Mouse (Mus musculus) embryonic fibroblast, embryonic 13.5 days (primary cell): ENCODE measurements around the gene Acvr1b.

ENCODE experiments used
- CTCF ChIP-seq: IDR thresholded peaks from 2 replicates; pipeline ENCODE4 v1.5.1; 2011; ENCODE audit warnings: mild to moderate bottlenecking, control low read depth, low read length, moderate library complexity, borderline replicate concordance; ENCODE audit not compliant: insufficient read depth
- POLR2A ChIP-seq: IDR thresholded peaks from 2 replicates; pipeline ENCODE4 v1.6.1; 2011; ENCODE audit warnings: low read depth, mild to moderate bottlenecking, control low read depth, low read length, moderate library complexity

DNA sequence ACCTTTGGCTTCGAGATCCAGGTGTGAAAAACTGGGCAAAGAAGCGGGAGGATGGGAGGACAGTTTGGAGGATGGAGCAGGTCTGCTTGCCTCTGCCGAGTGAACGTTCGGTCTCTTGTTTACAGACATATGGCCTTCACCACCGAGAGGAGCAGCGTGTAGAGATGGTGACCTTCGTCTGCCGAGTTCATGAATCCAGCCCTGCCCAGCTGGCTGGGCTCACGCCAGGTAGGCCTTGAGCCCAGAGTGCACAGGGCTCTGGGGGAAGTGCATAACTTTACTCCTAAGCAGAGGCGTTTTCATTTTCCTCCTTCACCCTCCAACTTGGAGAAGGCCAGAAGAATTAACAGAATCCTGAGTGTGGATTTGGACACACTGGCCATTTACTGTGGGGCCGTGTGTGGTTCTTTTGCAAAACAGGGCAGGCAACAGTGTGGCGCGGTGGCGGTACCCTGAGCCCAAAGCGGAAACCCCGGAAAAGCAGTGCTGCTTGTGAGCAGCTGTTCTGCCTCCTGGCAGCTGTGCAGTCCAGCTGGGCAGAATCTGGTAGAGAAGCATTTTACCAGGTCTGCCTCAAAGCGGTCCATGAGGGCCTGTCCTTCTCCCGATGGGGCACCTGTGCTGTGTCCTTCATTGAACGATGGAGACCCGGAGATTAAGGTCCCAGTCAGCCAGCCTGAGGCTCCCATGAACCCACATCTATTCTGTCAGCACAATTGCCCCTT, 55.2 kb downstream of the Acvr1b start:
- no peak for TF ChIP-seq CTCF
- TF ChIP-seq POLR2A: no peak
